Mouse (Mus musculus) spleen, adult 2 months (tissue): ENCODE data around the gene Gpatch1.

Experiments
- CTCF ChIP-seq: fragments of 200-500 bp; IDR thresholded peaks from 2 replicates; pipeline ENCODE4 v1.5.1; 2011; ENCODE audit warnings: mild to moderate bottlenecking, inconsistent platforms; ENCODE audit not compliant: insufficient read depth, insufficient read length, insufficient replicate concordance; ENCODE audit errors: extremely low read depth
- POLR2A ChIP-seq: fragments of 200-500 bp; IDR thresholded peaks from 2 replicates; pipeline ENCODE4 v1.6.1; 2011; ENCODE audit warnings: low read depth, low read length, inconsistent platforms

- no peak for TF ChIP-seq CTCF
- no peak for TF ChIP-seq POLR2A
Measured at GRCm38 (mm10) chr7:35252041-35252558, 66.1 kb downstream of the Gpatch1 start.
